Mouse (Mus musculus): ENCODE measurements around the gene Olfr1404. TPM values are rescaled to one million over a fixed set of nuclear protein-coding genes. Genes with fewer than 3 reads are reported as not detected.

Olfr1404 gene
- total and polyA plus RNA-seq, 3 experiments, result not detected

DNA sequence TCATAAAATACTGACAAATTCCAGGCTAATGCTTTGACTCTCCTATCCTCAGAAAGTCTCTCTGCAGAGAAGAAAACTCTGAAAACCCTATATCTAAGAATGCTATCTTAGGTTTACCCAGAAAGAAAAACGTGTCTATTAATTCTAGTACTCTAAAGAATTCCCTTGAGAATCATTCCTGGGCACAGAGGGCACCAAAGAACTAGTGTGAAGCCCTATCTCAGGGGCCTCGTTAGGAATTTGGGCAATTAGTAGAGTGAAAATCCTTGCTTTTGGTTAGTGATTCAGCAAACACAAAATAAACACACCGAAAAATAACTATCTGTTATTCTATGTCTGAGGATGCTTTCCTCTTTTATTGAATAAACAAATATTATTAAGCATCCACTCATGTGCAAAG lies 21.7 kb upstream of the Olfr1404 start, which contains the start of gene Olfr1406:
Olfr1406 (minus strand) TSS at position 101 of the 400 bp plus-strand sequence.
- in situ Hi-C loops (cut with MboI; ENCODE audit: low pct_ligation_motif_present, low pct_unique_long_range_greater_than_20kb, low sequenced_read_pairs), result no loop called here
- no peak within 1 kb of the TSS for H3K4me2 ChIP-seq (ENCODE audit: insufficient read depth, low read depth, poor library complexity, severe bottlenecking)
- no peak within 1 kb of the TSS for H3K4me3 ChIP-seq (replicated peaks in 1 of 3; ENCODE audit: low read depth in 2 of 3, low read length in 2 of 3, poor library complexity in 1 of 3)
- H3K27ac ChIP-seq (ENCODE audit: insufficient read depth, low read depth), result no peak within 1 kb of the TSS
- no peak within 1 kb of the TSS for H3K9ac ChIP-seq (ENCODE audit: insufficient read depth, low read depth)
- dilution Hi-C loops (cut with MboI; ENCODE audit: extremely low pct_ligation_motif_present, extremely low pct_unique_long_range_greater_than_20kb, low sequenced_read_pairs), result no loop called here
- H3K36me3 ChIP-seq (replicated peaks in 1 of 2; ENCODE audit: control insufficient read depth in 1 of 2, insufficient read depth in 1 of 2, low read length in 1 of 2), result no peaks in the 10 kb centered on the region
- H3K27me3 ChIP-seq (replicated peaks), result no peaks in the 10 kb centered on the region
- no peak for DNase-seq (ENCODE audit: extremely low read depth)
- H3K79me2 ChIP-seq (replicated peaks; ENCODE audit: control insufficient read depth, extremely low read depth, insufficient read depth, poor library complexity, severe bottlenecking), result no peaks in the 10 kb centered on the region
- no peaks in the 10 kb centered on the region for H3K4me1 ChIP-seq (ENCODE audit: control insufficient read depth in 1 of 2, insufficient read depth in 2 of 2)
- no peaks in the 10 kb centered on the region for H3K9me3 ChIP-seq (replicated peaks; ENCODE audit: low read length)
- TF ChIP-seq KAT2A (IDR thresholded peaks at IDR 0.05; ENCODE audit: insufficient replicate concordance, low read length) (no peak), MXI1 (IDR thresholded peaks at IDR 0.05; ENCODE audit: low read depth, low read length) (no peak), ZKSCAN1 (IDR thresholded peaks at IDR 0.05; ENCODE audit: borderline replicate concordance, low read depth, low read length) (no peak), MEF2A (IDR thresholded peaks at IDR 0.05; ENCODE audit: borderline replicate concordance, low read depth, low read length) (no peak), ZNF384 (IDR thresholded peaks at IDR 0.05; ENCODE audit: low read depth, low read length) (no peak), PAX5 (IDR thresholded peaks at IDR 0.05; ENCODE audit: low read length) (no peak), MAZ (IDR thresholded peaks at IDR 0.05; ENCODE audit: low read depth, low read length) (no peak), UBTF (IDR thresholded peaks at IDR 0.05; ENCODE audit: low read depth, low read length) (no peak), MAFK (IDR thresholded peaks at IDR 0.05; ENCODE audit: insufficient replicate concordance, low read length) (no peak), EP300 (IDR thresholded peaks at IDR 0.05; ENCODE audit: low read length) (no peak), USF1 (IDR thresholded peaks at IDR 0.05; ENCODE audit: low read depth, low read length) (no peak), CHD2 (IDR thresholded peaks at IDR 0.05; ENCODE audit: low read length) (no peak), NELFE (IDR thresholded peaks at IDR 0.05; ENCODE audit: low read depth, low read length) (no peak), E2F4 (IDR thresholded peaks at IDR 0.05; ENCODE audit: insufficient replicate concordance, low read depth, low read length) (no peak), CHD1 (IDR thresholded peaks at IDR 0.05; ENCODE audit: low read depth, low read length) (no peak), ZC3H11A (IDR thresholded peaks at IDR 0.05; ENCODE audit: low read depth, low read length) (no peak), HCFC1 (IDR thresholded peaks at IDR 0.05; ENCODE audit: low read depth, low read length) (no peak), IRF4 (IDR thresholded peaks at IDR 0.05; ENCODE audit: low read depth, low read length) (no peak)

DNA sequence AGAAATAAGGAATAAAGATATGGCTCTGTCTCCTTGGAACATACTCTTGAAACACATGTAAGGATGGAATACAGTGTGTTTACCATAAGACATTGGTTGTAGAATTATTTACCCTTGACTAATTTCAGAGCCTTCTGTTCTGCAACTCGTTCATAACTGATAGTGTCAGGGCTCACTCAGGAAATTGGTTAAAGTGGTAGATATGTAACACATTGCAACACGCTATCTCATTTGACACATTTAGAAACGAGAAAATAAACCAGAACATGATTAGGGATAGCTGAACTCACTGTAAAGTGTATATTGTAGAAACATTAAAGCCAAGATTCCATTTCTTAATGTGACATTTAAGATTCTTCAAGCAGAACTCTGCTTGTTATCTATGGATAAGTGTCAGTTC lies 20.1 kb upstream of the Olfr1404 start:
- Histone ChIP-seq H3K79me2 (replicated peaks; ENCODE audit: control insufficient read depth, extremely low read depth, insufficient read depth, poor library complexity, severe bottlenecking) (no peaks in the 10 kb centered on the region), H3K9me3 (replicated peaks; ENCODE audit: low read length) (no peaks in the 10 kb centered on the region), H3K9ac (ENCODE audit: insufficient read depth, low read depth) (no peak overlapping the region), H3K4me1 (ENCODE audit: control insufficient read depth in 1 of 2, insufficient read depth in 2 of 2) (no peaks in the 10 kb centered on the region), H3K27me3 (replicated peaks) (no peaks in the 10 kb centered on the region), H3K27ac (ENCODE audit: insufficient read depth, low read depth) (no peak overlapping the region), H3K4me2 (ENCODE audit: insufficient read depth, low read depth, poor library complexity, severe bottlenecking) (no peak overlapping the region), H3K36me3 (replicated peaks in 1 of 2; ENCODE audit: control insufficient read depth in 1 of 2, insufficient read depth in 1 of 2, low read length in 1 of 2) (no peaks in the 10 kb centered on the region), H3K4me3 (replicated peaks in 1 of 3; ENCODE audit: low read depth in 2 of 3, low read length in 2 of 3, poor library complexity in 1 of 3) (no peak overlapping the region)
- in situ Hi-C loops (cut with MboI; ENCODE audit: low pct_ligation_motif_present, low pct_unique_long_range_greater_than_20kb, low sequenced_read_pairs), result no loop called here
- DNase-seq (ENCODE audit: extremely low read depth), result no peak
- dilution Hi-C loops (cut with MboI; ENCODE audit: extremely low pct_ligation_motif_present, extremely low pct_unique_long_range_greater_than_20kb, low sequenced_read_pairs), result no loop called here
- TF ChIP-seq PAX5 (IDR thresholded peaks at IDR 0.05; ENCODE audit: low read length), result no peak
- TF ChIP-seq POLR2AphosphoS2 (IDR thresholded peaks at IDR 0.05; ENCODE audit: low read depth, low read length), result no peak
- TF ChIP-seq E2F4 (IDR thresholded peaks at IDR 0.05; ENCODE audit: insufficient replicate concordance, low read depth, low read length), result no peak
- TF ChIP-seq USF1 (IDR thresholded peaks at IDR 0.05; ENCODE audit: low read depth, low read length), result no peak
- no peak for TF ChIP-seq ZC3H11A (IDR thresholded peaks at IDR 0.05; ENCODE audit: low read depth, low read length)
- TF ChIP-seq ZNF384 (IDR thresholded peaks at IDR 0.05; ENCODE audit: low read depth, low read length), result no peak
- no peak for TF ChIP-seq ETS1 (conservative IDR thresholded peaks at IDR 0.05; ENCODE audit: low read depth, low read length)
- TF ChIP-seq MAZ (IDR thresholded peaks at IDR 0.05; ENCODE audit: low read depth, low read length), result no peak
- no peak for TF ChIP-seq NRF1 (IDR thresholded peaks at IDR 0.05; ENCODE audit: low read depth, low read length)
- TF ChIP-seq USF2 (conservative IDR thresholded peaks at IDR 0.05; ENCODE audit: low read depth, low read length), result no peak
- TF ChIP-seq NELFE (IDR thresholded peaks at IDR 0.05; ENCODE audit: low read depth, low read length), result no peak
- no peak for TF ChIP-seq SIN3A (IDR thresholded peaks at IDR 0.05; ENCODE audit: low read length)
- no peak for TF ChIP-seq CTCF (conservative IDR thresholded peaks at IDR 0.05 in 1 of 2, IDR thresholded peaks at IDR 0.05 in 1 of 2; ENCODE audit: low read depth in 2 of 2, low read length in 2 of 2)
- TF ChIP-seq MEF2A (IDR thresholded peaks at IDR 0.05; ENCODE audit: borderline replicate concordance, low read depth, low read length), result no peak
